Mouse (Mus musculus) MEL (cell line): ENCODE measurements around the gene Hic1. TPM values are rescaled to one million over a fixed set of nuclear protein-coding genes. Genes with fewer than 3 reads are reported as not detected.

Experiments used
- DNase-seq: peaks from one replicate; pipeline ENCODE4 v3.0.0; 2011; ENCODE audit warnings: low read depth, low spot score
- H3K27ac ChIP-seq: 2 replicates; pipeline ENCODE4 v1.5.1; 2012; ENCODE audit warnings: low read depth, mild to moderate bottlenecking, control low read depth, low read length, moderate library complexity; ENCODE audit not compliant: control insufficient read depth
- H3K27me3 ChIP-seq, 2 experiments: fragments of 150-350 bp in 1 of 2; sonication (generic) in 1 of 2; 2 replicates each; pipeline ENCODE4 v1.6.1; 2012; ENCODE audit warnings: low read length in 2 of 2, mild to moderate bottlenecking in 2 of 2, improper control_type of control experiment in 1 of 2, moderate library complexity in 1 of 2; ENCODE audit not compliant: insufficient read depth in 2 of 2, control insufficient read depth in 1 of 2
- H3K36me3 ChIP-seq, 2 experiments: 2 replicates each; pipeline ENCODE4 v1.6.1; 2012 to 2014; ENCODE audit warnings: low read length in 2 of 2, improper control_type of control experiment in 1 of 2, inconsistent platforms in 1 of 2, mild to moderate bottlenecking in 1 of 2; ENCODE audit not compliant: insufficient read depth in 2 of 2, control insufficient read depth in 1 of 2
- H3K4me1 ChIP-seq, 2 experiments: fragments of 150-350 bp in 1 of 2; sonication (generic) in 1 of 2; 2 replicates each; pipeline ENCODE4 v1.6.1; 2012; ENCODE audit warnings: low read length in 2 of 2, improper control_type of control experiment in 1 of 2, mild to moderate bottlenecking in 1 of 2; ENCODE audit not compliant: insufficient read depth in 2 of 2, control insufficient read depth in 1 of 2
- H3K4me3 ChIP-seq, 2 experiments: fragments of 150-350 bp in 1 of 2; sonication (generic) in 1 of 2; 2 replicates each; pipeline ENCODE4 v1.5.1; 2012; ENCODE audit warnings: low read depth in 2 of 2, low read length in 2 of 2, mild to moderate bottlenecking in 2 of 2, moderate library complexity in 2 of 2, control low read depth in 1 of 2, improper control_type of control experiment in 1 of 2; ENCODE audit not compliant: control insufficient read depth in 1 of 2, insufficient read depth in 1 of 2
- H3K79me2 ChIP-seq: 2 replicates; pipeline ENCODE4 v1.6.1; 2012; ENCODE audit warnings: mild to moderate bottlenecking, low read length, moderate library complexity; ENCODE audit not compliant: control insufficient read depth, poor library complexity, insufficient read depth
- H3K9ac ChIP-seq: 2 replicates; pipeline ENCODE4 v1.6.1; 2012; ENCODE audit warnings: low read depth, mild to moderate bottlenecking, control low read depth, low read length, moderate library complexity; ENCODE audit not compliant: control insufficient read depth, poor library complexity, severe bottlenecking
- H3K9me3 ChIP-seq: fragments of 150-350 bp; sonication (generic); replicated peaks from 2 replicates; pipeline ENCODE4 v1.6.1; 2012; ENCODE audit warnings: mild to moderate bottlenecking, low read length, improper control_type of control experiment, moderate library complexity; ENCODE audit not compliant: insufficient read depth
- CHD1 ChIP-seq: IDR thresholded peaks from 2 replicates; pipeline ENCODE4 v1.6.1; 2012; ENCODE audit warnings: low read depth, mild to moderate bottlenecking, inconsistent platforms, low read length, improper control_type of control experiment
- CHD2 ChIP-seq: IDR thresholded peaks from 2 replicates; pipeline ENCODE4 v1.6.1; 2011; ENCODE audit warnings: low read length, improper control_type of control experiment
- CTCF ChIP-seq, 3 experiments: IDR thresholded peaks in 2 of 3; conservative IDR thresholded peaks in 1 of 3; 2 replicates each; pipeline ENCODE4 v1.5.1; 2011 to 2012; ENCODE audit warnings: low read length in 3 of 3, low read depth in 2 of 3, mild to moderate bottlenecking in 2 of 3, improper control_type of control experiment in 1 of 3, inconsistent platforms in 1 of 3, mixed read lengths in 1 of 3, moderate library complexity in 1 of 3; ENCODE audit not compliant: control insufficient read depth in 1 of 3, insufficient read depth in 1 of 3, poor library complexity in 1 of 3, severe bottlenecking in 1 of 3
- ETS1 ChIP-seq: IDR thresholded peaks from 2 replicates; pipeline ENCODE4 v1.6.1; 2012; ENCODE audit warnings: low read depth, mild to moderate bottlenecking, inconsistent platforms, low read length, improper control_type of control experiment, moderate library complexity
- GABPA ChIP-seq: IDR thresholded peaks from 2 replicates; pipeline ENCODE4 v1.6.1; 2012; ENCODE audit warnings: low read depth, mild to moderate bottlenecking, inconsistent platforms, low read length, improper control_type of control experiment, moderate library complexity
- JUND ChIP-seq: IDR thresholded peaks from 2 replicates; pipeline ENCODE4 v1.6.1; 2011; ENCODE audit warnings: low read depth, mild to moderate bottlenecking, improper control_type of control experiment, low read length
- MAZ ChIP-seq: IDR thresholded peaks from 2 replicates; pipeline ENCODE4 v1.6.1; 2012; ENCODE audit warnings: low read depth, mild to moderate bottlenecking, inconsistent platforms, low read length, improper control_type of control experiment
- MEF2A ChIP-seq: IDR thresholded peaks from 2 replicates; pipeline ENCODE4 v1.6.1; 2014; ENCODE audit warnings: low read depth, mild to moderate bottlenecking, inconsistent platforms, low read length, improper control_type of control experiment; ENCODE audit not compliant: poor library complexity, insufficient replicate concordance, severe bottlenecking; ENCODE audit errors: extremely low read depth
- NELFE ChIP-seq: IDR thresholded peaks from 2 replicates; pipeline ENCODE4 v1.6.1; 2011; ENCODE audit warnings: low read depth, low read length, improper control_type of control experiment
- NRF1 ChIP-seq: IDR thresholded peaks from 2 replicates; pipeline ENCODE4 v1.6.1; 2014; ENCODE audit warnings: low read depth, mild to moderate bottlenecking, inconsistent platforms, low read length, improper control_type of control experiment, moderate library complexity; ENCODE audit not compliant: poor library complexity, insufficient read depth, severe bottlenecking
- POLR2A ChIP-seq, 2 experiments: IDR thresholded peaks; 2 replicates each; pipeline ENCODE4 v1.6.1; 2011 to 2012; ENCODE audit warnings: low read length in 2 of 2, mild to moderate bottlenecking in 2 of 2, control low read depth in 1 of 2, improper control_type of control experiment in 1 of 2, low read depth in 1 of 2, moderate library complexity in 1 of 2; ENCODE audit not compliant: control insufficient read depth in 1 of 2, insufficient read depth in 1 of 2, poor library complexity in 1 of 2
- POLR2AphosphoS2 ChIP-seq: IDR thresholded peaks from 2 replicates; pipeline ENCODE4 v1.6.1; 2011; ENCODE audit warnings: low read length, improper control_type of control experiment
- RAD21 ChIP-seq: IDR thresholded peaks from 2 replicates; pipeline ENCODE4 v1.6.1; 2011; ENCODE audit warnings: mild to moderate bottlenecking, low read depth, low read length, improper control_type of control experiment
- RCOR1 ChIP-seq: IDR thresholded peaks from 2 replicates; pipeline ENCODE4 v1.6.1; 2012; ENCODE audit warnings: low read depth, mild to moderate bottlenecking, inconsistent platforms, low read length, improper control_type of control experiment
- TBP ChIP-seq: IDR thresholded peaks from 2 replicates; pipeline ENCODE4 v1.8.0; 2011; ENCODE audit warnings: low read depth, low read length, improper control_type of control experiment
- UBTF ChIP-seq: IDR thresholded peaks from 2 replicates; pipeline ENCODE4 v1.6.1; 2012; ENCODE audit warnings: low read depth, mild to moderate bottlenecking, inconsistent platforms, low read length, improper control_type of control experiment, moderate library complexity, borderline replicate concordance; ENCODE audit not compliant: insufficient read depth
- ZKSCAN1 ChIP-seq: IDR thresholded peaks from 2 replicates; pipeline ENCODE4 v1.6.1; 2012; ENCODE audit warnings: low read depth, mild to moderate bottlenecking, inconsistent platforms, low read length, improper control_type of control experiment, moderate library complexity
- polyA plus RNA-seq, 2 experiments: library from polyadenylated mRNA; stranded (reverse) in 1 of 2; unstranded in 1 of 2; fragments of >175 nt in 1 of 2; fragments of >200 nt in 1 of 2; gene quantifications; 2 replicates each; pipeline versions ENCODE4 v1.2.1 to v1.2.4; 2012; ENCODE audit warnings: low replicate concordance in 2 of 2, low read depth in 1 of 2; ENCODE audit not compliant: insufficient read length in 2 of 2, insufficient read depth in 1 of 2, missing spikeins in 1 of 2
- total RNA-seq: library from RNA; depleted of rRNA; stranded (reverse); fragments of 300-350 nt; gene quantifications from 2 replicates; pipeline ENCODE4 v1.2.3, GENCODE M21; 2012

The Hic1 gene
- total and polyA plus RNA-seq, 3 experiments: 18.2 to 18.8 TPM; not detected in 1

- no peak for DNase-seq
- Histone ChIP-seq H3K27ac (no peak overlapping the region), H3K79me2 (no peaks in the 10 kb centered on the region), H3K9me3 (no peaks in the 10 kb centered on the region), H3K4me3 (no peak overlapping the region), H3K27me3 (no peaks in the 10 kb centered on the region)
- TF ChIP-seq CHD1 (no peak), GABPA (no peak), POLR2A (IDR thresholded peaks at IDR 0.05; ENCODE audit: control insufficient read depth in 1 of 2, insufficient read depth in 1 of 2, low read depth in 1 of 2, low read length in 2 of 2, poor library complexity in 1 of 2) (no peak)
- TF ChIP-seq, all 39 proteins: peak for 0
- H3K36me3 ChIP-seq: peaks cover 2 to 5% of the 10 kb centered on the region in 2 experiments; a peak in 2 of 4 replicates
- H3K4me1 ChIP-seq: peaks cover 9 to 11% of the 10 kb centered on the region in 2 experiments; a peak in 3 of 4 replicates
- no peak overlapping the region for H3K9ac ChIP-seq
Observed at GRCm38 (mm10) chr11:75134485-75135068, 34.7 kb downstream of the Hic1 start.

DNA sequence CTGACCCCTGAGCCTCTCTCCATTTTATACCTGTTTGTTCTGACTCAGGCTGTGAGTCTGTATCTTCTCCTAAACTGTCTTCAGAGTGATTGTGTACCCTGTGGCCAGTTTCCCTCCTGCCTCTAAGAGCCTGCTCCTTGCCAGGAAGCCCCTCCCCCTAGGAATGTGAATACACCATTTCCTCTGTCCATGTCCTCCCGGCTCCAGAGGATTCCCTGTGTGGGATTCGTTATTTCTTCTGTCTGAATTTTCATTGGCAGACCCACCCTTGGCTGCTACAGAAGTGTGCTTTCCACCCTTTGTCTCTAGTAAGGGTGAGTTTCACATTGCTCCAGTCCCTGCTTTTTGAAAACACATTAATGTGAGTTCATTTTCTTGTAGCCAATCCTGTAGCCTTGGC lies 35.4 kb downstream of the Hic1 start:
- peaks cover 2 to 5% of the 10 kb centered on the region in 2 experiments; a peak in 2 of 4 replicates for H3K36me3 ChIP-seq
- peaks cover 9 to 11% of the 10 kb centered on the region in 2 experiments; a peak in 3 of 4 replicates for H3K4me1 ChIP-seq
- H3K4me3 ChIP-seq: no peak overlapping the region
- H3K9ac ChIP-seq: no peak overlapping the region
- H3K27ac ChIP-seq: no peak overlapping the region
- H3K27me3 ChIP-seq: no peaks in the 10 kb centered on the region
- no peak for DNase-seq
- no peaks in the 10 kb centered on the region for H3K9me3 ChIP-seq
- no peaks in the 10 kb centered on the region for H3K79me2 ChIP-seq
- TF ChIP-seq ZKSCAN1 (no peak), UBTF (no peak), GABPA (no peak), RAD21 (no peak), CHD2 (no peak), CTCF (IDR thresholded peaks at IDR 0.05 in 2 of 3, conservative IDR thresholded peaks at IDR 0.05 in 1 of 3; ENCODE audit: control insufficient read depth in 1 of 3, insufficient read depth in 1 of 3, low read depth in 2 of 3, low read length in 3 of 3, poor library complexity in 1 of 3, severe bottlenecking in 1 of 3) (no peak), NRF1 (no peak), ETS1 (no peak), NELFE (no peak)

DNA sequence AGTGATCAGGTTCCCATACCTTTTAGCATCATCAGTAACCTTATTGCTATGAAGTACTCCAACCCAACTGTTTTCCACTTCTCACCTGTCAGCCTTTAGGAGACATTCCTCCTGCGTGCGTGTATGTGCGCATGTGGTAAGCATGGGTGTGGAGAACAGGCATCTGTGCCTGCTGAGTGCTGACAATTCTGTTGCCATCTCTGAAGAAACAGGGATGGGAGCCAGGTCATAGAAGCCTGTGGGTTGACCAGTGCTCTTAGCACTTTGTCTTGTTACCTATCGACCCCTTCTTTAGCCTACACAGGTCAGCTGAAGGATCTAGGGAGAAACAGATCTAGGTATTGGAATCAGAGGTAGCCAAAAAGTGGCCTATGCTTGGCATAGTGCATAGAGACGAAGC lies 35.9 kb downstream of the Hic1 start:
- no peak for DNase-seq
- peaks cover 2 to 5% of the 10 kb centered on the region in 2 experiments; a peak in 2 of 4 replicates for H3K36me3 ChIP-seq
- no peak for TF ChIP-seq RAD21
- TF ChIP-seq MAZ: no peak
- TF ChIP-seq JUND: no peak
- no peak for TF ChIP-seq RCOR1
- TF ChIP-seq POLR2A (IDR thresholded peaks at IDR 0.05; ENCODE audit: control insufficient read depth in 1 of 2, insufficient read depth in 1 of 2, low read depth in 1 of 2, low read length in 2 of 2, poor library complexity in 1 of 2): no peak
- TF ChIP-seq TBP: no peak
- no peak for TF ChIP-seq POLR2AphosphoS2
- TF ChIP-seq MEF2A: no peak
- TF ChIP-seq, all 39 proteins: peak for 0
- H3K27me3 ChIP-seq: no peaks in the 10 kb centered on the region
- no peak overlapping the region for H3K4me3 ChIP-seq
- no peaks in the 10 kb centered on the region for H3K9me3 ChIP-seq
- H3K4me1 ChIP-seq: peaks cover 9 to 11% of the 10 kb centered on the region in 2 experiments; a peak in 3 of 4 replicates
- H3K79me2 ChIP-seq: no peaks in the 10 kb centered on the region
- no peak overlapping the region for H3K27ac ChIP-seq
- H3K9ac ChIP-seq: no peak overlapping the region
